Mouse (Mus musculus): ENCODE data around the gene Rgp1.
"Not testable (repeated sequence)": the region's sequence is repeated elsewhere in the genome, so short reads cannot be mapped to it uniquely, and the experiment has no call there.

Rgp1 gene

DNA sequence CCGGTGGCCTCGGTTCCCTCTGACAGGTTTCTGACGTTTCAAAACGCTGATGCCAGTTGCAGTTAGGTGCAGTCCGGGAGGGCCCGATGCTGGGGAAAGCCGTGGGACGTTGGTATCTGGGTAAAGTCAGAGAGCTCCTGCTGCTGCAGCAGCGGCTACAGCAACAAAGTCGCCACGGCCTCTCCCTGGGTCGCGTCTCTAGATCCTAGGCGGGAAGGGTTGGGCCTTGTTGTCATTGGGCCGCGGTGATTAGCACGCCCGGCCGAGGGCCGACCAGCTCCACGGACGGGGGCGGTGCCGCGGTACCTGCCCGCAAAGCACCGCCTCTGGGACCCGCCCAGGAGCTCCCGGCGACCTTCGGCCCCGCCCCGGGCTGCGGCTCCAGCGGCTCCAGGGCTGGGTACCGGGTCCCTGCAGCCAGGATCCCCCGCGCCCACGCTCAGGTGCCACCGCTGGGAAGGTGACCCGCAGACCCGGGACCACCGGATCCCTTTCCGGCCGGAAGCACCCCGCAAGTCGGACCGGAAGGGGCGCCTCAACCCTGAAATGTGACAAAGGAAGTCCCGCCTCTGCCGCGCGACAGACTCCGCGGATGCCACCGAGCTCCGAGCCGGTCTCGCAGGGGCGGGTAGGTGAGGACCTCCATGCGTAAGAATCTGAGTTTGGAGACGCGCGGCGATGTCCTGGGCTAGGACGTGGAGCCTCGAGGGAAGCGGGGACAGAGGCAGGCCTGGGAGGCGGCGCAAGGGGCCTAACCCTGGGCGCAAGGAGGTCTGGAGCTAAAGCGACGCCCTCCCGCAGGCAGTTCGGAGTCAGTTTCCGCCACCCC is at the start of gene Rgp1, which contains the start of gene Gba2:
Gene Rgp1, plus strand, starts transcription at position 340 of the 829 bp plus-strand sequence.
Gene Gba2, minus strand, starts transcription at position 498 of the 829 bp plus-strand sequence.
- peak; percentile 93 for DNase-seq

DNA sequence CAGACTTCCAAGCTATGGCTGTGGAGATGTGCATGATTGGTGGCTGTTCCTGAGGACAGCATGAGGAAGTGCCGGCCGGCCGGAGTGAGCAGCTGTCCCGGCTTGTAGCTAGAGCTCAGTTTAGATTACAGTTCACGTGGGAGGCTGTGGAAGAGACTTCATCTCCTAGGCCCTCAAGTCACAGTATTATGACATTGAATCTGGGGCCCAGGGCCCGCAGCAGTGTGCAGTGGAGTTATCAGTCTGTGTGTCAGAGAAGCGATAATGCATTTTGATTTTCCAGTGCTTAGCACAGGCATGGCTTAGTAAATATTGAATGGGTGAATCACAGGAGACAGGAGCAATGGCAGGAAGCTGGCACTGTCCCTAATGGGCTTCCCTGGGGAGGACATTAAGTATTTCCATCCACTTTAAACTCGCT is 48.4 kb upstream of the Rgp1 start:
- DNase-seq = no peak

DNA sequence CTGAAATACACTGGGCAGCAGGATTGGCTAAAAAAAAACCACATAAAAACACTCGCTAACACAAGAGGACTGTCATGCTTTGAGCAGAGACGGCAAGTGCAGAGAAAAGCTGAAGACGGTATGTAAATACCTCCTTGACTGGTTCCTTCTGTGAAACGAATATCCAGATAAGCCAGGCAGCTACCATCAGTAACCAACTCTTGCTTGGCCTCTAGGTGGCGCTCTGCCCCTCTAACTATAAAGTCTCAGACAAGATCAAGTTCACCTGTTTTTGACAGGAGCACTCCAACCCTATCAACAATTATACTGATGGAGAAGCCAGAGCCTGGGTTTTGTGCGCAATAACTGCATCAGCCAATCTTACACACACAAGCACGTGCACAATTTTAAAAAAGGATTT is 47.9 kb upstream of the Rgp1 start:
- DNase-seq = peak; percentile 89

DNA sequence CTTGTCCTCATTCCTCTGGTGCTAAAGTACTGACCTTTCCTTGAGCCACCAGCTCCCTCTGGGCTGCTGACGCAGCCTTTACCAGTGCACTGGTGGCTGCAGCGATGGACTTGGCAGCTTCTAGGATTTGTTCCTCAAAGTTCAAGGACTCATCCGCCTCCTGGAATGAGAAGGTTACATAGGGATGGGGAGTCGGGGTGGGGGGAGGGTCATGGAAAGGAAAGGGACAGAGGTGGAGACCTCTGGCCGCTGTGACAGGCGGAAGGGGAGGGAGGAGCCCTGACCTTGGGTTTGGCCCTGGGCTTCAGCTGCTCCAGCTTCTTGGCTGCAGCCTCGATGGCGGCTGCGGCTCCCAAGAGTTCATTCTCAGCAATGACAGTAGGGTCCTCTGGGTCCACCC is 45.2 kb upstream of the Rgp1 start:
- no peak for DNase-seq

DNA sequence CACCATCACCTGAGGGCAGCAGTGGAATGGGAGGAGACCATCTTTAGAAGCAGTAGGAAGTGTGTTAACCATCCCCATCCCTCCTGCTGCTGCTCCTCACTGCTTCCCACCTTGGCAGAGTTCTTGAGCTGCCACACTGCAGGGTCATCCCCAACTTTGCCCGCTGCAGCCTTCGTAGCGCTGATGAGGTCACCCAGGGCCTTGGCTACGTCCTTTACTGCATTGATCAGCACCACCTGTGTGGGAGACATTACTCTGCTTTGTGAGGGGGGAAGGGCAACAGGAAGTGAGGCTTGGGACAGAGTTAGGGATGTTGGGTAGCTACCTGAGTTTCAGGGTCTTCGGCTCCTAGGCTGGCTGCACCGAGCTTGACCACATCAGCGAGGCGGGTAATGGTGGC is 42.9 kb upstream of the Rgp1 start:
- no peak for DNase-seq

DNA sequence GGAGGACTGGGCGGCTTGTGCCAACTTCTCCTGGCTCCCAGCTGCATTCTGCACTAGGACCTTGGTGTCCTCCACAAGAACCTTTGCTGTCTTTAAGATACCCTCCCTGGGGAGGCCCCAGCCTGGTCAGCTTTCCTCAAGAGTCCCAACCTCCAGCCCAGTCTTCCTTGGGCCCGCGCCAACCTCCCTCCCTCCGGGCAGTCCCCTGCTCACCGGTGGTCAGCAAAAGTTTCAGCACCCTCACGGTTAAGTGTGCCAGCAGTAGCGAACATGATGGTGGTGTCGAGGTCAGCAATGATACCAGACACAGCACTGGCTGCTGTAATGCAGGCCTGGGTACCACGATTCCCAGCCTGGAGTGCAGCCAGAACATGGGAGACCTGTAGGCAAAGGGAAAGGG is 42.5 kb upstream of the Rgp1 start:
- DNase-seq = no peak

DNA sequence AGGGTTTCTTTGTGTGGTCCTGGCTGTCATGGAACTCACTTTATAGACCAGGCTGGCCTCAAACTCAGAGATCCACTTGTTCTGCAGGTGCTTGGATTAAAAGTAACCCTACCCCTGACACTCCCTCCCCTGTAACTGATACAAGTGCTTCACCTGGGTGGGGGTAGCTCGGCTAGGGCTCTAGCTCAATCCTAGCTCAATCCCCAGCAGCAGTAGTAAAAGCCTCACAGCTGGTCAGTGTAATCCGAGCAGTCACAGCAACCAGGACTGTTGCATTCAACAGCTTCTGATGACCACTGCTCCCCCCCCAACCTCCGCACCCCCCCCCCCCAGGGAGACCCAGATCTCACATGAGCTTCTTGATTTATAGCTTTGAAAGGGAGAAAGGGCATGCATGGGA is 36.5 kb upstream of the Rgp1 start:
- DNase-seq = no peak

DNA sequence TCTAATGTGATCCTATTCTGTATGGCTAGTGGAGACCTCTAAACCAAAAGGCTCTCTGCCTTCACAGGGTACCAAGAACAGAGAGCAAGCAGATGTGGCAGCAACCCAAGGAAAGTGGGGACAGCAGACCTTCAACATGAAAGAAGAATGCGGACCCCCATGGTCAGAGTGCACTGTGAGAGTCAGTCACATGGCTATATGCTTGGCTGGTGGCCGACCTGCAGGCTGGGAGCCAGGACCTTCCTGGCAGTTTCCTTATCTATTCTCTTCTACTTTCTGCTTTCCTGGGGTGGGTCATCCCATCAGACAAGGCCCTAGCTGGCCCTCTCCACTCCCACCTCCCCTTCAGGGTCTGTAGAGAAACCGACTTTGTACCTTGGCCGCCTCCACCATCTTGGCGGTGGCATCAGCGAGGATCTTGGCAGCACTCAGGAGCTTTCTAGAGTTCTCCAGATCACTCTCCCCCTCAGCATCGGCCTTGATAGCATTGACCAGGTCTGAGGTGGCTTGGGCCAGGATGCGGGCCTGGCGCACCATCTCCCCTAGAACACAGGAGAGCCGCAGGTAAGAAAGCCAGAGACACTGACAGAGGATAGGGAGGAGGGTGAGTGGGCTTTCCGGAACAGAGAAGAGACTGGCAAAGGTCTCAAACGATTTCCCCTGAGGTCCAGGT is 32.0 kb upstream of the Rgp1 start:
- DNase-seq = no peak

DNA sequence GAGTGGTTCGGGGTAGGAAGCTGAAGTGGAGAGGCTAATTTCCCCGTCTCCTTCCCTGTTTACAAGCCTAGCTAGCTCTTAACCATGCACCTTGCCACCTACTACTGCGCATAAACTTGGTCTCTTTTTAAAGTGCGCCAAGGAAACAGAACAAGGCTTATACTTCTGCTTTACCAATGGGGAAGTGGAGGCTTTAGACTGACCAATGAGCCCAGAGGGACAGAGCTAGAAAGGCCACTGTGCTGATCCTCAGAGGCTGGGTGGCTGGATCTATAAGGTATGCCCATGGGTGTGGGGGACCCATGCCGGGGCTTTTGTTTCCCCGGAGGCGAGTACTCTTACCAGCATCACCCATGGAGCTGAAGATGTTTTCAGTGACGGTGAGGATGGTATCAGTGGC is 31.4 kb upstream of the Rgp1 start:
- DNase-seq = no peak

DNA sequence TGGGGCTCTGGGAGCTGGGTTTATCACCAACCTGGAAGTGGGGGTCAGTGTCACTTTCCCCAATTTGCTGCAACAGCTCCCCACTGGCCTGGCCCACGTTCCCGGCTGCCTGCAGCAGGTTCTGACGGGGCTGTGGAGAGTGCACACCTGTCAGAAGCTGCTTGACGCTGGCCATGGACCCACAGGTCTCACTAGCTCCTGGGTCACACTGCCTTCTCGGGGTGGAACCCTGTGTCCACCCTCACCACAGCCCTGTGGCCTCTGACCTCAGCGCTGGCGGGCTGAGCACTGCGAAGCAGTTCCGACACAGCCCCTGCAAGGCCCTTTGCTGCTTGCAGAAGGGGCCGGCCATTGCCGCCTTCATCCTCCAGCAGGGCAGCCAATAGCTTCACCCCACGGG is 29.5 kb upstream of the Rgp1 start:
- no peak for DNase-seq

DNA sequence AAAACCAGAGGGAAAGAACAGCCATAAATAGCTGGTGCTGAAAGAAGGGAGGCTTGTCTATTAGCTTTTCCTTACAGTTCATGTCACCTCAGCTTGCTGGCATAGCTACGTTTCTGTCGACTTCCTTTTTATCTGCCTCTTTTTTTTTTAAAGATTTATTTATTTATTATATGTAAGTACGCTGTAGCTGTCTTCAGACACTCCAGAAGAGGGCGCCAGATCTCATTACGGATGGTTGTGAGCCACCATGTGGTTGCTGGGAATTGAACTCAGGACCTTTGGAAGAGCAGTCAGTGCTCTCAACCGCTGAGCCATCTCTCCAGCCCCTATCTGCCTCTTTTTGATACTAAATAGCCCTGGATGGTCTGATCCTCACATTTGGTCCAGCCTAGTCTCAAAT is 26.7 kb upstream of the Rgp1 start:
- not testable (repeated sequence) for DNase-seq

DNA sequence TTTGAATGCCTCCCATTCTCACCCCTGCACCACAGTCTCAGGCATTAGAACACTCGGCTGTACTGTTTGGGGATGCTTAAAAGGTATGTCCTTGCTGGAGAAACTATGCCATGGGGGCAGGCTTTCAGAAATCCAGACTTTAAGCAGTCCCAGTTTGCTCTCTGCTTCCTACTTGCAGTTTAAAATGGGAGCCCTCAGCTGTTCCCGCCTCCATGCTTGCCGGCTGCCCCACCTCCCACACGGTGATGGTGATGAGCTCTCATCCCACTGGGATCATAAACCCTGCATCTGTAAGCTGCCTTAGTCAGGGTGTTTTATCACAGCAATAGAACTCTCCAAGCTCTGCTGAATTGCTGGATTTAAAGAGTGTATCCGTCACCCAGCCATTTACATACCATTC is 26.1 kb upstream of the Rgp1 start:
- DNase-seq = no peak

DNA sequence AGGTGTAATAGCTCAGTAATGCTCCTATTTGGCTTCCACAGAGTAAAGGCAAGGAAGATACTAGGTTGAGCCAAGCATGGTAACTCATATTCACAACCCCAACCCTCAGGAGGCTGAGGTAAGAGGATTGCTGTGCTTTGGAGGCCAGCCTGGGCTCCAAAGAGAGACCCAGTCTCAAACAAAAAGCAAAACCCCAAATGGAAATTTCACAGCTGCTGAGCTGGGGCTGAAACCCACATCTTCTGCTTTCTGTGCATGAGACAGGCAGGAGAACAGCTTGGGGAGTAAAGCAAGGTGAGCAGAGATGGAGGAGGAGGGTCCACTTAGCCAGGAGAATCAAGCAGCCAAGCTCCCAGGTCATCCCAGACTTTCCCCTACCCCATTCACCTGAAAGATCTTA is 24.6 kb upstream of the Rgp1 start:
- no peak for DNase-seq

DNA sequence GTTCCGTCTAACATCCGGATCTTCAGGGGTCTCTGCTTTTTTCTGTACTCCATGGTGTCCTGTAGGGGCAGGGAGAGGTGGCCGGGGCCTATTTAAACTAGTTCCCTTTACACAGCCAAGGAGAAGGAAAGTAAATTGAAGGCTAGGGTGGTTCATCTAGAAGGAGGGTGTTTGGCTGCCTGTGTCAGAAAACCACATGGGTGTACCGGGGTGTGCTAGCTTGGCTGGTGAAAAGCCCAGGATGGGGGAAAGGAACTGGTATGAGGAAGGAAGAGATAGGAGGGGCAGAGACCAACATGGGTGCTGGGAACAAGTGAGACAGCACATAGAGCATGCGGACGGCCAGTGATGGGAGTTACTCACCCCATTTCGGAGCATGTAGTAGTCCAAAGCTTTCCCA is 22.6 kb upstream of the Rgp1 start:
- DNase-seq = no peak

DNA sequence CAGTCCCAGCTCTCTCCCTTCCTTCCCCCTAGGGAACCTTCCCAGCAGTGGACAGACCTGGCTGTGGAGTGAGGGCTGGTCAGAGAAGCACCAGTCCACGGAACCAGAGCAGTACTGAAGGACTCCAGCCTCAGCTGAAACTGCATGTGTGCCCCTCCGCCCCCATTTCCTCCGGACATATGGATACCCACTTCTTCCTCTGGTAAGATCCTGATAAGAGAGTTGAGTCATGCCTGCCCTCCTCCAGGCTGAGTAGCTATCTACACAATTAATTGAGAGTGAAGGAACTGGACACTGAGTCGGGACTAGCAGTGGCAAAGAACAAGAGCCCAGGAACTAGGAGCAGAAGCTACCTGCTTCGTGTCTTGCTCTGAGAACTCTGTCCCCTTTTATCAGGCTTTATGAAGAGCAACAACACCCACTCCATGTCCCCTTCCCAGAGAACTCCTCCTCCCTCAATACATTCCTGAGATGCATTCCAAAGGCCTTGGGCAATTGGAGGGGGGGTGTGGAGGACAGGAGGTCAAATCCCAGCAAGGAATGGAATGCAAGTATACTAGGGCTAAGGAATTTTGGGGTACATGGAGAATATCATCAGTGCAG is 20.4 kb upstream of the Rgp1 start:
- DNase-seq = peak; percentile 75

DNA sequence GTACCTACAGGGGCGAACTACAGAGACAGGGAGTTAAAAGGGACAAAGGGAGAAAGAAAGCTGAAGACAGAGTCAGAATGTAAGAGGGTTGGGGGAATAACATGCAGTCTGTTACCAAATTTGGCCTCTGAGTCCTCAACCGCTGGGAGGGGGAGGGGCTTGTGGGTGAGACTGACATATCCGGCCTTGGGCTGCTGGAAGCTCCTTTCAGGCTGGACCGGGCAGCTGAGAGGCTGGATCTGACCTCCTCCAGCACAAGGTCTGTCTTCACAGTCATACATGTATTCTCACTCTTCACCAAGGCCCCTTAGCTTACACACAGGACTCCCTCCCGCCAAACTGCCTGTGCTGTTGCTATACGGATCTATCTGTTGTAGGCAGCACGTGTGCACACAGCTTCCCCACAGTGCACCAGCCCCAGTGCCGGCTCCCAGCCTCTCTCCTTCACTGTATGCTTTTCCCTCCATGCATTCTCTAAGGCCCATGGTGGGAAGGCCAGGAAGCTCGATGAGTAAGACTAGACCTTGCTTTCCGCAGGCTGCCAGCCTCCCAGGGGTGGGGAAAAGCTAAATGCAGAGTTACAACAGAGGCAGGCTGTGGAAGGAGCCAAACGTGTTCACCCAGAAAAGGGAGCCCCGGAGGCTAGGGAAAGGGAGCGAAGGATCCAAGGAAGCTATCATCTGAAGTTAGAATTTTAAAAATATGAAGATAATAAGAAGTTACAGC is 19.7 kb upstream of the Rgp1 start:
- peak; percentile 89 for DNase-seq

DNA sequence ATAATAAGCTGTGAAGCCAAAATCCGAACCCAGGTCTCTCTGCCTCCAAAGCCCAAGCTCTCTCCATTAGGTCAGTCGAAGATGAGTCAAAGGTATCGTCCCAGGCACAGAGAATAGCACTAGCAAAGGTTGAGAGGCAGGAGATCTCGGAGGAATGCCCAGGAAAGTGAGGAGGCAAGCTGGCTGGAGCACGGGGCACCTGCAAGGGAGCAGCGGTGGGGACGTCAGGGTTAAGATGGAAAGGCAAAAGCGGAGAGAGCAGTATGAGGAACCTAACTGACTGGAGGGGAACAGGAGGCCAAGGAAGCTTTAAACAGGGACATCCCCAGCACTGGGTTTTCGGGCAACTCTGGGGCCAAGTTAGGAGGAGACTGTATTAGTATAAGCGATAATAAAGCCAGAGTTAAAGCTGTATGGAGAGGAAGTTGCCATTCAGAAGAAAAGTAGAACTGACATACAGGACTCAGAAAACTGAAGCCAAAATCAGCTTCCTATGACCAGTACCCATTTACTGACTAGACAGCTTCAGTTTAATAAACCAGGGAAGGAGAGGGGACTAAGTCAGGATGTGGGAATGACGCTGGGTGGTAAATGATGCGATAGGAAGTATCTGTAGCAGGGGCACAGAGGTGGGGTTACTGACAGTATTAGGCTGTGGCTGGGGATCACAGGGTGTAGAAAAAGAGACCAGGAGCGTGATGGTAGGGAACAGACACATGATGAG is 18.8 kb upstream of the Rgp1 start:
- no peak for DNase-seq

DNA sequence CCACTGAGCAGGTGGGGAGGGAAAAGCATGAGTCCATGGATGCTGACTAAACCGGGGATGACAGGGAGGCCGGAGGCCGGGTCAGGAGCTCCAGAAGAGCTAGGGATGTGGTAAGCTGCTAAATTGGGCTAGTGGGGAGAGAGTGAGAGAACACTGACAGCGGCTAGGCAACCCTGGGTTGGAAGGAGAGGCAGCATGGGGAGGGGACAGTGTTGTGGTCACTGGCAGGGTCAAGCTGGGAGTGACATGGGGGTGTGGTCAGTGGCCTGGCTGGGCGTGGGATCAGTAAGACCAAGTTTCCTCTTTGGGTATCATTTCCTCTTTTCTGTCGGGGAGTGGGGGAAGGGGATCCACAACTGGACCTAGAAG is 18.3 kb upstream of the Rgp1 start:
- peak; percentile 90 for DNase-seq

DNA sequence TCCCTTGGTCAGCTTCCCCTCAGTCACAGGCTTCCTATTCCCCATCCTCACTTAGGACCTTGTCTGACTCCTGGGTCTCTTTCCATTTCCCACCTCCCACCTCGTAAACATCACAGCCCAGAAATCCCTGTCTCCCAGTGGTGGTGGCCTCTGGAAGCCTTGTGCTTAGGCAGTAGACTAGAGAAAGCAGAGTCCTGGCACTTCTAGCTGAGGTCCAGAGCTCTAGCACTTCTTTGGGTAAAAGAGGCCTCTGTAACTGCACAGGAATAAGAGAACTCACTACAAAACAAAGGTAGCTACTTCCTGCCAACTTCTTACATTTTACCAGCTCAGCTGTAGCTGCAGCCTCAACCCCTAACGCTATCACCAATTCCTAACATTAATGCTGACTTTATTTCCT is 17.5 kb upstream of the Rgp1 start:
- no peak for DNase-seq

DNA sequence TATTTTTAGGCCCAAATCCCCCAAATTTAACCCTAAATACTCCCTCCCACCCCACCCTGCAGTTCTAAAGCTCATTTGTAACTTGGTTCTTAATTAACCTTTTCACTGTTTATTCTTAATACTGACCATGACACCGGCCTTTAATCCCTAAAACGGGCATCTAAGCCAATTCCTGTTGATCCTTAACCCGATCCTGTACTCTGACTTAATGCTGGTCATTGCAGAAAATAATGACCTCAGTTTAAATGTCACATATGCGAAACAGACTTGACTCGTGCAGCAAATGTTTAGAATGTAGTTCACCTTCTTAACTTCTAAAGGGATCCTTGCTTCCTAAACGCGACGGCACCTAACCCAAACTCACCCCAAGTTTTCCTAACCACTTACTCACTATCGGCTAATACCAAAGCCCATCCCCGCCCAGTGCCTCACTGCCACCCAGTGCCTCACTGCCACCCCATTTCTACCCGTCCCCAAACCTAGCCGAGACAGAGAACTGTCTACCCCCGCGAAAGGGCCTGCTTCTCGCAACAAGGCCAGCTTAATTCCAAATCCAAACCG is 17.0 kb upstream of the Rgp1 start:
- DNase-seq = no peak

DNA sequence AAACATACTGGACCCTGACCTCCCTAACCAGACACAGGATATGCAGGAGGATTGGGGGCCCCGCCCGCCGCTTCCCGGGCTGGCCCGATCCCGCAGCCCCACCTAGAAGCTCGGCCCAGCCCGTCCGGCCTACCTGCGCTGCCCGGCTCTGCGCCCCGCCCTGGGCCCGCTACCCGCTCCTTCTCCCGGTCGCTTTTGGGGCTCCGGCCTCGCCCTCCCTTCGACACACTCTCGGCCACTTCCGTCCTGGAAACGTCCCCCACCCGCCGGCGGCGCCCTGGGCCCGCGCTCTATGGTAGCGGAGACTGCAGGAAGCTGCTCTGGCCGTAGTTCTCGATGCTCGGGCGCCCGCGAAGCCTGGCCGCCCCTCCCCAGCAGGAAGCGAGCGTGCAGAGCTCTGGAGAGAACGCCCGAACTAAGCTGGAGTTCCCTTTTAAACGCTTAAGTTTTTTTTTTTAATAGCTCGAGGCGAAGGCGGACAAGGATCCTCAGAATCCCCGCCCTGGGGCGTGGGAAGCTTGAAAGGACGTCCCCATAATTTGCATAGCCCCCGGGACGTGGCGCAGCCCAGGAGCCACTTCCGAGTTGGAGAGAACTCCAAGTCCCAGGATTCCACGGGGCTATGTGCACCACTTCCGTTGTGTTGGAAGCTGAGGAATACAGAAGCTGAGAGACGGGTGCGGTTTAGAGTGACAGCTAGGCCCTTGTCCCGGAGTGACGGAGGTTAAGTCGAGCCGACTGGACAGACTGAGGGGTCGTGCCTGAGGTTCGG is 16.3 kb upstream of the Rgp1 start, which contains the start of the genes Creb3 and Tln1:
Gene Creb3, plus strand, starts transcription at position 336 of the 772 bp plus-strand sequence.
Gene Tln1, minus strand, starts transcription at position 695 of the 772 bp plus-strand sequence.
- peak; percentile 98 for DNase-seq

Measured in lung, postnatal 36 days (tissue).